Mouse (Mus musculus): ENCODE measurements at regions not wholly inside any gene's neighbourhood (a gene's known extent, or its start where the extent isn't known, plus 50 kb on each side); places are given as distances from the start of the nearest gene placed in this dataset.
A peak's percentile ranks its signal among the peaks of the same experiment; 100 is the strongest.
"Not testable (repeated sequence)": the region's sequence is repeated elsewhere in the genome, so short reads cannot be mapped to it uniquely, and the experiment has no call there.

GRCm38 (mm10) chr16:49409235-49409634 is 289.8 kb upstream of the Ift57 start:
- no peak for DNase-seq
- H3K4me1 ChIP-seq (ENCODE audit: control insufficient read depth, insufficient read depth, low read length): peaks cover 5% of the 10 kb centered on the region; the same call in 1 of the 2 replicates
- no peaks in the 10 kb centered on the region for H3K36me3 ChIP-seq (ENCODE audit: control insufficient read depth, insufficient read depth, low read length)
- WGBS: 86% methylated on average over 4 of the region's 4 CpGs
- H3K27ac ChIP-seq (ENCODE audit: insufficient read depth, low read depth, low read length): no peak overlapping the region
- H3K27me3 ChIP-seq (replicated peaks; ENCODE audit: control insufficient read depth, insufficient read depth, low read length): no peaks in the 10 kb centered on the region; the same call in 1 of the 2 replicates
- TF ChIP-seq CTCF (conservative IDR thresholded peaks at IDR 0.05; ENCODE audit: insufficient read depth, insufficient read length, low read depth, low read length) (no peak), POLR2A (IDR thresholded peaks at IDR 0.05; ENCODE audit: low read depth, low read length) (no peak)
- H3K4me3 ChIP-seq (ENCODE audit: insufficient read depth, low read depth, low read length): no peak overlapping the region

- Histone ChIP-seq H3K4me3 (ENCODE audit: insufficient read depth, low read depth, low read length) (no peak overlapping the region), H3K4me1 (ENCODE audit: control insufficient read depth, insufficient read depth, low read length) (no peaks in the 10 kb centered on the region), H3K27me3 (replicated peaks; ENCODE audit: control insufficient read depth, insufficient read depth, low read length) (no peaks in the 10 kb centered on the region), H3K36me3 (ENCODE audit: control insufficient read depth, insufficient read depth, low read length) (no peaks in the 10 kb centered on the region), H3K27ac (ENCODE audit: insufficient read depth, low read depth, low read length) (no peak overlapping the region)
- WGBS: 90% methylated on average over 1 of the region's 1 CpGs
- DNase-seq: no peak
- TF ChIP-seq CTCF (conservative IDR thresholded peaks at IDR 0.05; ENCODE audit: insufficient read depth, insufficient read length, low read depth, low read length) (no peak), POLR2A (IDR thresholded peaks at IDR 0.05; ENCODE audit: low read depth, low read length) (no peak)
These were observed 268.7 kb upstream of the Ift57 start for GRCm38 (mm10) chr16:49430296-49430695.

- H3K36me3 ChIP-seq (ENCODE audit: control insufficient read depth, insufficient read depth, low read length): no peaks in the 10 kb centered on the region
- no peaks in the 10 kb centered on the region for H3K27me3 ChIP-seq (replicated peaks; ENCODE audit: control insufficient read depth, insufficient read depth, low read length)
- no peak overlapping the region for H3K27ac ChIP-seq (ENCODE audit: insufficient read depth, low read depth, low read length)
- no peak for DNase-seq
- H3K4me1 ChIP-seq (ENCODE audit: control insufficient read depth, insufficient read depth, low read length): no peaks in the 10 kb centered on the region
- 56% methylated on average over 2 of the region's 2 CpGs for WGBS
- TF ChIP-seq CTCF (conservative IDR thresholded peaks at IDR 0.05; ENCODE audit: insufficient read depth, insufficient read length, low read depth, low read length) (no peak), POLR2A (IDR thresholded peaks at IDR 0.05; ENCODE audit: low read depth, low read length) (no peak)
- no peak overlapping the region for H3K4me3 ChIP-seq (ENCODE audit: insufficient read depth, low read depth, low read length)
These were observed 267.1 kb upstream of the Ift57 start for GRCm38 (mm10) chr16:49431902-49432301.

GRCm38 (mm10) chr16:49441225-49441624 is 257.8 kb upstream of the Ift57 start:
- Histone ChIP-seq H3K4me3 (ENCODE audit: insufficient read depth, low read depth, low read length) (no peak overlapping the region), H3K4me1 (ENCODE audit: control insufficient read depth, insufficient read depth, low read length) (no peaks in the 10 kb centered on the region), H3K27ac (ENCODE audit: insufficient read depth, low read depth, low read length) (no peak overlapping the region), H3K36me3 (ENCODE audit: control insufficient read depth, insufficient read depth, low read length) (no peaks in the 10 kb centered on the region), H3K27me3 (replicated peaks; ENCODE audit: control insufficient read depth, insufficient read depth, low read length) (no peaks in the 10 kb centered on the region)
- WGBS: 83% methylated on average over 1 of the region's 1 CpGs
- 0 out of 2 replicates have a peak, but pooled peaks have one; percentile 15 for TF ChIP-seq CTCF (conservative IDR thresholded peaks at IDR 0.05; ENCODE audit: insufficient read depth, insufficient read length, low read depth, low read length)
- no peak for TF ChIP-seq POLR2A (IDR thresholded peaks at IDR 0.05; ENCODE audit: low read depth, low read length)
- DNase-seq: peak; percentile 5

GRCm38 (mm10) chr16:49447356-49447755 is 251.7 kb upstream of the Ift57 start:
- not testable (repeated sequence) for H3K36me3 ChIP-seq (ENCODE audit: control insufficient read depth, insufficient read depth, low read length); DNase-seq; H3K27ac ChIP-seq (ENCODE audit: insufficient read depth, low read depth, low read length); H3K27me3 ChIP-seq (replicated peaks; ENCODE audit: control insufficient read depth, insufficient read depth, low read length); H3K4me1 ChIP-seq (ENCODE audit: control insufficient read depth, insufficient read depth, low read length); H3K4me3 ChIP-seq (ENCODE audit: insufficient read depth, low read depth, low read length)
- WGBS: 93% methylated on average over 8 of the region's 9 CpGs

- no peaks in the 10 kb centered on the region for H3K36me3 ChIP-seq (ENCODE audit: control insufficient read depth, insufficient read depth, low read length)
- H3K27me3 ChIP-seq (replicated peaks; ENCODE audit: control insufficient read depth, insufficient read depth, low read length): no peaks in the 10 kb centered on the region
- H3K4me1 ChIP-seq (ENCODE audit: control insufficient read depth, insufficient read depth, low read length): no peaks in the 10 kb centered on the region
- no peak for TF ChIP-seq CTCF (conservative IDR thresholded peaks at IDR 0.05; ENCODE audit: insufficient read depth, insufficient read length, low read depth, low read length)
- no peak for TF ChIP-seq POLR2A (IDR thresholded peaks at IDR 0.05; ENCODE audit: low read depth, low read length)
- WGBS: 79% methylated on average over 8 of the region's 8 CpGs
- no peak overlapping the region for H3K4me3 ChIP-seq (ENCODE audit: insufficient read depth, low read depth, low read length)
- no peak overlapping the region for H3K27ac ChIP-seq (ENCODE audit: insufficient read depth, low read depth, low read length)
- no peak for DNase-seq
These were observed 205.2 kb upstream of the Ift57 start for GRCm38 (mm10) chr16:49493881-49494280.

- no peak overlapping the region for H3K27ac ChIP-seq (ENCODE audit: insufficient read depth, low read depth, low read length)
- WGBS: 95% methylated on average over 3 of the region's 3 CpGs
- no peaks in the 10 kb centered on the region for H3K27me3 ChIP-seq (replicated peaks; ENCODE audit: control insufficient read depth, insufficient read depth, low read length)
- no peak for DNase-seq
- H3K4me3 ChIP-seq (ENCODE audit: insufficient read depth, low read depth, low read length): no peak overlapping the region
- TF ChIP-seq POLR2A (IDR thresholded peaks at IDR 0.05; ENCODE audit: low read depth, low read length): no peak
- no peak for TF ChIP-seq CTCF (conservative IDR thresholded peaks at IDR 0.05; ENCODE audit: insufficient read depth, insufficient read length, low read depth, low read length)
- no peaks in the 10 kb centered on the region for H3K4me1 ChIP-seq (ENCODE audit: control insufficient read depth, insufficient read depth, low read length)
- H3K36me3 ChIP-seq (ENCODE audit: control insufficient read depth, insufficient read depth, low read length): no peaks in the 10 kb centered on the region
These were observed 201.5 kb upstream of the Ift57 start for GRCm38 (mm10) chr16:49497521-49498010.

GRCm38 (mm10) chr16:49500818-49501217 is 198.2 kb upstream of the Ift57 start:
- no peaks in the 10 kb centered on the region for H3K27me3 ChIP-seq (replicated peaks; ENCODE audit: control insufficient read depth, insufficient read depth, low read length)
- peak; percentile 51 for DNase-seq
- H3K4me1 ChIP-seq (ENCODE audit: control insufficient read depth, insufficient read depth, low read length): no peaks in the 10 kb centered on the region
- no peak overlapping the region for H3K4me3 ChIP-seq (ENCODE audit: insufficient read depth, low read depth, low read length)
- TF ChIP-seq POLR2A (IDR thresholded peaks at IDR 0.05; ENCODE audit: low read depth, low read length) (no peak), CTCF (conservative IDR thresholded peaks at IDR 0.05; ENCODE audit: insufficient read depth, insufficient read length, low read depth, low read length) (peak; percentile 70)
- 13% methylated on average over 4 of the region's 4 CpGs for WGBS
- no peaks in the 10 kb centered on the region for H3K36me3 ChIP-seq (ENCODE audit: control insufficient read depth, insufficient read depth, low read length)
- H3K27ac ChIP-seq (ENCODE audit: insufficient read depth, low read depth, low read length): no peak overlapping the region

All from kidney, adult 2 months (tissue).